ENCODE assay signal across 12 mouse cellular contexts in the genomic region with DNA sequence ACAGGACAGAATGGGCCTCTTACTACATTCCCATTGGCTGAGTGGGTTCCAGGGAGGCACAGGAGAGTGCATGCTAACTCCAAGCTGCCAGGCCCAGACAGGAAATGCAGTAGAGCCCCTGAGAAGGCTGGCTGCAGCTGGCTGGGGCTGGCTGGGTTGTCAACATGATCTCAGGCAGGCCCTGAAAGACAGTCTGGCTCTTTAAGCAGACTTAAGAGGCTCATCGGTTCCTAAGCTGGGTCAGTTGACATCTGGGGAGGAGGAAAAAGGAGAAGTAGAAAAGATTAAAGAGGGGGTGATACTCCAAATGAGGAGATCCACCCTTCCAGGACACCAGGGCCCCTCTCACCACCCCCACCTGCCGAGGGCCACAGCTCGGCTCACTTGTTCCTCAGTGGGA. TPM values are rescaled to one million over a fixed set of nuclear protein-coding genes. Genes with fewer than 3 reads are reported as not detected.
DNase-seq lines count a peak whose midpoint lies in the region; ATAC-seq lines count a peak whose summit lies in the region.
"Had no signal": no experiment of that assay in that cellular context is flagged by ENCODE, and none has a peak within 500 bp of the region (broad histone marks: within the 10 kb centered on the region; RNA-seq: fewer than 3 reads in every experiment).

No protein-coding gene starts in this region.

- DNase-seq in midbrain, embryonic 10.5 days (ENCODE audit: low spot score): no peak
- peak; percentile 51 for DNase-seq in kidney, postnatal 10 days
- DNase-seq in thymus, postnatal 36 days: peak; percentile 18 to 28
- DNase-seq in urinary bladder, postnatal 36 days (ENCODE audit: low spot score in 2 of 2): no peak
- DNase-seq in adrenal gland, postnatal 25 days: no peak
- DNase-seq: adrenal gland, postnatal 10 days; cerebellum, postnatal 25 days had no signal

- H3K4me2 ChIP-seq in forebrain, embryonic 12.5 days: no peak overlapping the region
- no peak overlapping the region for H3K4me2 ChIP-seq in forebrain, embryonic 13.5 days
- no peak overlapping the region for H3K4me2 ChIP-seq in midbrain, embryonic 15.5 days
- H3K4me2 ChIP-seq: midbrain, embryonic 12.5 days had no signal

- H3K36me3 ChIP-seq in forebrain, embryonic 12.5 days (replicated peaks): no peaks in the 10 kb centered on the region
- no peaks in the 10 kb centered on the region for H3K36me3 ChIP-seq in forebrain, embryonic 13.5 days (ENCODE audit: poor library complexity, severe bottlenecking)
- 0 out of 2 replicates have a peak, but pooled peaks cover 3% of the 10 kb centered on the region for H3K36me3 ChIP-seq in midbrain, embryonic 10.5 days
- no peaks in the 10 kb centered on the region for H3K36me3 ChIP-seq in midbrain, embryonic 15.5 days (replicated peaks)
- H3K36me3 ChIP-seq: midbrain, embryonic 12.5 days had no signal

- H3K9ac ChIP-seq in forebrain, embryonic 12.5 days: 0 out of 2 replicates have a peak overlapping the region, but pooled peaks have one; percentile 2
- no peak overlapping the region for H3K9ac ChIP-seq in forebrain, embryonic 13.5 days
- no peak overlapping the region for H3K9ac ChIP-seq in midbrain, embryonic 15.5 days
- H3K9ac ChIP-seq: midbrain, embryonic 12.5 days had no signal

- H3K27me3 ChIP-seq in forebrain, embryonic 12.5 days: no peaks in the 10 kb centered on the region
- no peaks in the 10 kb centered on the region for H3K27me3 ChIP-seq in forebrain, embryonic 13.5 days
- H3K27me3 ChIP-seq in midbrain, embryonic 10.5 days (ENCODE audit: low read depth, poor library complexity, severe bottlenecking): no peaks in the 10 kb centered on the region
- no peaks in the 10 kb centered on the region for H3K27me3 ChIP-seq in midbrain, embryonic 15.5 days (replicated peaks)
- H3K27me3 ChIP-seq: midbrain, embryonic 12.5 days had no signal

- H3K27ac ChIP-seq in forebrain, embryonic 12.5 days: no peak overlapping the region
- H3K27ac ChIP-seq in forebrain, embryonic 13.5 days: no peak overlapping the region
- H3K27ac ChIP-seq in midbrain, embryonic 10.5 days (replicated peaks): 0 out of 2 replicates have a peak overlapping the region, but pooled peaks have one; percentile 24
- no peak overlapping the region for H3K27ac ChIP-seq in midbrain, embryonic 15.5 days
- H3K27ac ChIP-seq: midbrain, embryonic 12.5 days had no signal

- no peak overlapping the region for H3K4me3 ChIP-seq in forebrain, embryonic 12.5 days (replicated peaks)
- H3K4me3 ChIP-seq in forebrain, embryonic 13.5 days: no peak overlapping the region
- no peak overlapping the region for H3K4me3 ChIP-seq in midbrain, embryonic 10.5 days
- H3K4me3 ChIP-seq in midbrain, embryonic 15.5 days: no peak overlapping the region
- H3K4me3 ChIP-seq: midbrain, embryonic 12.5 days had no signal

- no peaks in the 10 kb centered on the region; the same call in 1 of the 2 replicates for H3K4me1 ChIP-seq in forebrain, embryonic 12.5 days
- H3K4me1 ChIP-seq in forebrain, embryonic 13.5 days: peaks cover 12% of the 10 kb centered on the region
- H3K4me1 ChIP-seq in midbrain, embryonic 10.5 days: peaks cover 46% of the 10 kb centered on the region
- H3K4me1 ChIP-seq in midbrain, embryonic 15.5 days: no peaks in the 10 kb centered on the region

- no peak for ATAC-seq in forebrain, embryonic 12.5 days (ENCODE audit: low FRiP score)
- no peak for ATAC-seq in forebrain, embryonic 13.5 days
- ATAC-seq in midbrain, embryonic 15.5 days (replicated peaks): no peak
- ATAC-seq: hindbrain, embryonic 16.5 days had no signal

- H3K9me3 ChIP-seq in forebrain, embryonic 12.5 days: no peaks in the 10 kb centered on the region
- H3K9me3 ChIP-seq in forebrain, embryonic 13.5 days (replicated peaks): no peaks in the 10 kb centered on the region
- no peaks in the 10 kb centered on the region for H3K9me3 ChIP-seq in midbrain, embryonic 10.5 days (replicated peaks)
- H3K9me3 ChIP-seq in midbrain, embryonic 15.5 days: no peaks in the 10 kb centered on the region
- H3K9me3 ChIP-seq: midbrain, embryonic 12.5 days had no signal

- 65% methylated on average over 3 of the region's 3 CpGs for WGBS in forebrain, embryonic 12.5 days
- 60% methylated on average over 3 of the region's 3 CpGs for WGBS in forebrain, embryonic 13.5 days
- 58% methylated on average over 3 of the region's 3 CpGs for WGBS in midbrain, embryonic 10.5 days
- 44% methylated on average over 3 of the region's 3 CpGs for WGBS in midbrain, embryonic 15.5 days

RNA-seq across cellular contexts. Expression of gene Plekha7, which starts 13.2 kb away (rescaled TPM):
- polyA plus RNA-seq in forebrain, embryonic 12.5 days (2016; fragmentation: Nextera tagmentation; extraction: Ambion mirVana): 18.6 and 20.8 TPM in 2 replicates
- 13.1 and 15.6 TPM in 2 replicates for polyA plus RNA-seq in forebrain, embryonic 13.5 days (2015; fragmentation: Nextera tagmentation; extraction: Ambion mirVana)
- 25.5 and 25.7 TPM in 2 replicates for polyA plus RNA-seq in midbrain, embryonic 10.5 days (2016; fragmentation: Nextera tagmentation; extraction: Ambion mirVana)
- polyA plus RNA-seq in midbrain, embryonic 15.5 days (2015; fragmentation: Nextera tagmentation; extraction: Ambion mirVana): 11.1 and 12.2 TPM in 2 replicates
- 16.9 and 28.0 TPM in 2 replicates for total RNA-seq in adrenal gland, postnatal 25 days (2021)

RNA-seq across cellular contexts. Expression of gene Rps13, which starts 39.0 kb away (rescaled TPM):
- 607 and 697 TPM in 2 replicates for polyA plus RNA-seq in forebrain, embryonic 12.5 days (2016; fragmentation: Nextera tagmentation; extraction: Ambion mirVana)
- polyA plus RNA-seq in forebrain, embryonic 13.5 days (2015; fragmentation: Nextera tagmentation; extraction: Ambion mirVana): 673 and 704 TPM in 2 replicates
- polyA plus RNA-seq in midbrain, embryonic 10.5 days (2016; fragmentation: Nextera tagmentation; extraction: Ambion mirVana): 708 and 841 TPM in 2 replicates
- 472 and 477 TPM in 2 replicates for polyA plus RNA-seq in midbrain, embryonic 15.5 days (2015; fragmentation: Nextera tagmentation; extraction: Ambion mirVana)
- total RNA-seq in adrenal gland, postnatal 25 days (2021): 351 and 444 TPM in 2 replicates

Comparison
In these comparisons a context has a peak if more than half of its experiments do, and no peak if none do; other contexts are left out.
1. DNase-seq: peak in kidney, postnatal 10 days (single experiment) and thymus, postnatal 36 days (2 of 2); none in midbrain, embryonic 10.5 days (single experiment), urinary bladder, postnatal 36 days (0 of 2) and adrenal gland, postnatal 25 days (single experiment).